Mouse (Mus musculus) liver, embryonic 16.5 days (tissue): ENCODE measurements around the gene Lcn2. TPM values are rescaled to one million over a fixed set of nuclear protein-coding genes. Genes with fewer than 3 reads are reported as not detected.

Source experiments
- ATAC-seq: fragments of 200-750 bp; cut with Nextera tagmentation; 2 replicates; pipeline ENCODE4 v1.8.0; 2017; ENCODE audit warnings: low read depth, mild to moderate bottlenecking, moderate number of reproducible peaks, moderate library complexity
- H3K27ac ChIP-seq: fragments of 300-500 bp; sonication (generic); 2 replicates; pipeline ENCODE4 v1.5.1; 2014; ENCODE audit warnings: mild to moderate bottlenecking, low read length
- H3K27me3 ChIP-seq: fragments of 300-500 bp; sonication (generic); 2 replicates; pipeline ENCODE4 v1.6.1; 2014; ENCODE audit warnings: low read depth, low read length, mixed read lengths; ENCODE audit not compliant: control insufficient read depth, insufficient read depth
- H3K36me3 ChIP-seq: fragments of 300-500 bp; sonication (generic); 2 replicates; pipeline ENCODE4 v1.6.1; 2014; ENCODE audit warnings: mild to moderate bottlenecking; ENCODE audit not compliant: control insufficient read depth, insufficient read depth
- H3K4me1 ChIP-seq: fragments of 300-500 bp; sonication (generic); 2 replicates; pipeline ENCODE4 v1.6.1; 2014; ENCODE audit warnings: low read depth, low read length, mixed read lengths; ENCODE audit not compliant: control insufficient read depth
- H3K4me2 ChIP-seq: fragments of 300-500 bp; sonication (generic); 2 replicates; pipeline ENCODE4 v1.6.1; 2014; ENCODE audit warnings: low read depth, low read length, mixed read lengths
- H3K4me3 ChIP-seq: fragments of 300-500 bp; sonication (generic); 2 replicates; pipeline ENCODE4 v1.5.1; 2014; ENCODE audit warnings: low read depth, mild to moderate bottlenecking, low read length
- H3K9ac ChIP-seq: fragments of 300-500 bp; sonication (generic); 2 replicates; pipeline ENCODE4 v1.6.1; 2014; ENCODE audit warnings: low read depth, low read length
- H3K9me3 ChIP-seq: fragments of 300-500 bp; sonication (generic); replicated peaks from 2 replicates; pipeline ENCODE4 v1.6.1; 2016; ENCODE audit warnings: low read length; ENCODE audit not compliant: control insufficient read depth
- WGBS: fragments of 180-500 bp; shearing (Covaris S2); extraction: QIAGEN DNeasy Blood & Tissue Kit; methylation state at CpG from one replicate; pipeline ENCODE4 v1.1.7; 2014; ENCODE audit not compliant: insufficient replicate concordance; 5-methylcytosine and 5-hydroxymethylcytosine counted together
- polyA plus RNA-seq: library from polyadenylated mRNA; unstranded; fragments of >200 nt; fragmentation: Nextera tagmentation; extraction: Ambion mirVana; gene quantifications from 2 replicates; pipeline ENCODE4 v1.2.1, GENCODE M21; 2015

The Lcn2 gene
- polyA plus RNA-seq, 1 experiment from 2014 or later = 273 TPM

DNA sequence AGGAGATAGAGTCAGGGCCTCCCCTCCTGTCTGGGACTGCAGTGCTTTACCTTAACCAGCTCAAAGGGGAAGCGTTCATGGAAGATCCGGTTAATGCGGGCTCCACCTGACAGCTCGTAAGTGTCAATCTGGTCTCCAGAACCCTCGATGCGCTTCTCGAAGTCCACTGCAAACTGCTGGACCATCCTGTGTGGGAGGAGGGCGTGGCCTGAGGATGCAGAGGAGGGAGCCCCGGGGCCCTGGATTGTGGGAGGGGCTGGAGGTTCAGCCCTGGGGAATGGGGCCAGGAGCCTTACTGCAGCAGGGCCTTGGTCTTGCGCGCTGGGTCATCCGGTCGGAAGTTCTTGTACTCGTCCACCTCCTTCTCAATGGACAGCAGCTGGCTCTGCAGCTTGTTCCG, 52.2 kb downstream of the Lcn2 start:
- Histone ChIP-seq H3K36me3 (no peaks in the 10 kb centered on the region), H3K27ac (no peak overlapping the region), H3K4me3 (no peak overlapping the region), H3K4me2 (no peak overlapping the region), H3K9ac (no peak overlapping the region), H3K4me1 (no peaks in the 10 kb centered on the region), H3K9me3 (no peaks in the 10 kb centered on the region), H3K27me3 (no peaks in the 10 kb centered on the region; the same call in 1 of the 2 replicates)
- 36% methylated on average over 15 of the region's 15 CpGs for WGBS
- ATAC-seq = no peak

Other genes with a start within 250 kb of the Lcn2 start
- gene Prrc2b, start 237.2 kb downstream of the Lcn2 start, polyA plus RNA-seq = 4.5 and 4.7 TPM in 2 replicates
- 12.1 and 13.2 TPM in 2 replicates for gene Pomt1, start 151.7 kb downstream of the Lcn2 start, polyA plus RNA-seq
- gene Uck1, start 128.1 kb downstream of the Lcn2 start, polyA plus RNA-seq = 27.9 and 28.5 TPM in 2 replicates
- 9.5 and 10.0 TPM in 2 replicates for gene Golga2, start 100.9 kb downstream of the Lcn2 start, polyA plus RNA-seq
- gene Swi5, start 100.2 kb downstream of the Lcn2 start, polyA plus RNA-seq = 134 and 157 TPM in 2 replicates
- 15.1 and 18.8 TPM in 2 replicates for gene Ciz1, start 35.9 kb downstream of the Lcn2 start, polyA plus RNA-seq
- 0.25 and 0.52 TPM in 2 replicates for gene Dnm1, start 34.9 kb downstream of the Lcn2 start, polyA plus RNA-seq
- 20.2 and 21.6 TPM in 2 replicates for gene 1110008P14Rik, start 6.3 kb downstream of the Lcn2 start, polyA plus RNA-seq
- gene Ptges2, start 7.6 kb upstream of the Lcn2 start, polyA plus RNA-seq = 9.4 and 11.0 TPM in 2 replicates
- 1.9 and 2.0 TPM in 2 replicates for gene Naif1, start 62.2 kb upstream of the Lcn2 start, polyA plus RNA-seq
- 9.5 and 9.7 TPM in 2 replicates for gene Slc25a25, start 63.2 kb upstream of the Lcn2 start, polyA plus RNA-seq
- gene Fam102a, start 147.1 kb upstream of the Lcn2 start, polyA plus RNA-seq = 1.6 TPM in 2 replicates
- gene Dpm2, start 182.6 kb upstream of the Lcn2 start, polyA plus RNA-seq = 44.8 and 47.9 TPM in 2 replicates
- gene Pip5kl1, start 186.5 kb upstream of the Lcn2 start, polyA plus RNA-seq = not detected in 2 replicates
- gene 9430097D07Rik, start 187.4 kb upstream of the Lcn2 start, polyA plus RNA-seq = 0.06 TPM in 1 of 2 replicates, not detected in the other
- 6.0 and 7.4 TPM in 2 replicates for gene St6galnac4, start 198.8 kb upstream of the Lcn2 start, polyA plus RNA-seq
- 12.0 and 12.8 TPM in 2 replicates for gene St6galnac6, start 211.5 kb upstream of the Lcn2 start, polyA plus RNA-seq
- 3.4 and 7.9 TPM in 2 replicates for gene Ak1, start 233.5 kb upstream of the Lcn2 start, polyA plus RNA-seq